Mouse (Mus musculus) cortical plate, adult 2 months (tissue): ENCODE data around the gene Tmc6.

Experiments
- CTCF ChIP-seq: fragments of 200-500 bp; IDR thresholded peaks from 2 replicates; pipeline ENCODE4 v1.5.1; 2011; ENCODE audit warnings: mild to moderate bottlenecking, control low read depth, low read length; ENCODE audit not compliant: insufficient read depth; ENCODE audit errors: extremely low read depth
- POLR2A ChIP-seq: fragments of 200-500 bp; IDR thresholded peaks from 2 replicates; pipeline ENCODE4 v1.6.1; 2011; ENCODE audit warnings: mild to moderate bottlenecking, low read length, control low read depth; ENCODE audit not compliant: insufficient read depth; ENCODE audit errors: extremely low read depth

GRCm38 (mm10) chr11:117718838-117719237, 63.2 kb downstream of the Tmc6 start:
- TF ChIP-seq CTCF (no peak), POLR2A (no peak)
